Mouse (Mus musculus): ENCODE measurements around the gene Prps2. TPM values are rescaled to one million over a fixed set of nuclear protein-coding genes. Genes with fewer than 3 reads are reported as not detected.
"Not testable (repeated sequence)": the region's sequence is repeated elsewhere in the genome, so short reads cannot be mapped to it uniquely, and the experiment has no call there.

Prps2 gene
- polyA plus RNA-seq (2016; fragmentation: Nextera tagmentation; extraction: Ambion mirVana) = 12.7 and 14.6 TPM in 2 replicates

GRCm38 (mm10) chrX:167382047-167382853 lies at the start of gene Prps2:
TSS of gene Prps2 (minus strand) at chrX:167382749.
- H3K27me3 ChIP-seq = peaks cover 48% of the 10 kb centered on the region
- peak within 1 kb of the TSS; percentile 51 for H3K4me3 ChIP-seq
- H3K9me3 ChIP-seq (replicated peaks) = no peaks in the 10 kb centered on the region
- H3K4me1 ChIP-seq = no peaks in the 10 kb centered on the region
- no peak within 1 kb of the TSS for H3K27ac ChIP-seq
- H3K9ac ChIP-seq = peak within 1 kb of the TSS; percentile 56
- peak; percentile 92 for ATAC-seq (ENCODE audit: low FRiP score)
- 21% methylated on average over 44 of the region's 47 CpGs for WGBS
- H3K36me3 ChIP-seq = no peaks in the 10 kb centered on the region
- H3K4me2 ChIP-seq (replicated peaks) = peak within 1 kb of the TSS; percentile 68

- Histone ChIP-seq H3K4me3 (no peak overlapping the region), H3K27me3 (peaks cover 7% of the 10 kb centered on the region; the same call in 1 of the 2 replicates), H3K4me1 (no peaks in the 10 kb centered on the region), H3K9ac (no peak overlapping the region), H3K4me2 (replicated peaks) (no peak overlapping the region), H3K9me3 (replicated peaks) (no peaks in the 10 kb centered on the region), H3K36me3 (no peaks in the 10 kb centered on the region), H3K27ac (no peak overlapping the region)
- 76% methylated on average over 1 of the region's 1 CpGs for WGBS
- no peak for ATAC-seq (ENCODE audit: low FRiP score)
Observed at GRCm38 (mm10) chrX:167417654-167418053, 35.1 kb upstream of the Prps2 start.

GRCm38 (mm10) chrX:167394940-167395339 lies 12.4 kb upstream of the Prps2 start:
- 48% methylated on average over 3 of the region's 3 CpGs for WGBS
- no peak for ATAC-seq (ENCODE audit: low FRiP score)
- peaks cover 25% of the 10 kb centered on the region for H3K27me3 ChIP-seq
- no peaks in the 10 kb centered on the region for H3K9me3 ChIP-seq (replicated peaks)
- no peak overlapping the region for H3K27ac ChIP-seq
- H3K9ac ChIP-seq = no peak overlapping the region
- no peak overlapping the region for H3K4me2 ChIP-seq (replicated peaks)
- no peaks in the 10 kb centered on the region for H3K36me3 ChIP-seq
- no peak overlapping the region for H3K4me3 ChIP-seq
- H3K4me1 ChIP-seq = no peaks in the 10 kb centered on the region

GRCm38 (mm10) chrX:167386647-167387046 lies 4.1 kb upstream of the Prps2 start:
- H3K27ac ChIP-seq = no peak overlapping the region
- no peak for ATAC-seq (ENCODE audit: low FRiP score)
- H3K36me3 ChIP-seq = no peaks in the 10 kb centered on the region
- H3K27me3 ChIP-seq = peaks cover 32% of the 10 kb centered on the region
- WGBS = 76% methylated on average over 1 of the region's 1 CpGs
- no peak overlapping the region for H3K9ac ChIP-seq
- H3K4me2 ChIP-seq (replicated peaks) = no peak overlapping the region
- no peak overlapping the region for H3K4me3 ChIP-seq
- H3K4me1 ChIP-seq = no peaks in the 10 kb centered on the region
- H3K9me3 ChIP-seq (replicated peaks) = no peaks in the 10 kb centered on the region

- WGBS = 42% methylated on average over 7 of the region's 7 CpGs
- H3K27me3 ChIP-seq = peaks cover 48% of the 10 kb centered on the region
Observed at GRCm38 (mm10) chrX:167382854-167383186, 271 bp upstream of the Prps2 start.

GRCm38 (mm10) chrX:167381583-167382046 lies 934 bp downstream of the Prps2 start:
- no peaks in the 10 kb centered on the region for H3K9me3 ChIP-seq (replicated peaks)
- no peak overlapping the region for H3K27ac ChIP-seq
- peak overlapping the region; percentile 56 for H3K9ac ChIP-seq
- H3K36me3 ChIP-seq = no peaks in the 10 kb centered on the region
- H3K27me3 ChIP-seq = peaks cover 44% of the 10 kb centered on the region
- no peaks in the 10 kb centered on the region for H3K4me1 ChIP-seq
- WGBS = 25% methylated on average over 18 of the region's 18 CpGs
- H3K4me2 ChIP-seq (replicated peaks) = peak overlapping the region; percentile 68
- ATAC-seq (ENCODE audit: low FRiP score) = peak; percentile 27; the same call in 1 of the 2 replicates
- peak overlapping the region; percentile 51 for H3K4me3 ChIP-seq

More at GRCm38 (mm10) chrX:167382854-167383186, 271 bp upstream of the Prps2 start:
- no peak; the same call in 1 of the 2 replicates for ATAC-seq (ENCODE audit: low FRiP score)
- Histone ChIP-seq H3K9me3 (replicated peaks) (no peaks in the 10 kb centered on the region), H3K4me2 (replicated peaks) (peak overlapping the region; percentile 68), H3K27ac (no peak overlapping the region), H3K4me1 (no peaks in the 10 kb centered on the region), H3K9ac (peak overlapping the region; percentile 56; the same call in 1 of the 2 replicates), H3K36me3 (no peaks in the 10 kb centered on the region), H3K4me3 (peak overlapping the region; percentile 51)

- WGBS = 61% methylated on average over 4 of the region's 4 CpGs
- Histone ChIP-seq H3K36me3 (no peaks in the 10 kb centered on the region), H3K27me3 (peaks cover 37% of the 10 kb centered on the region), H3K4me2 (replicated peaks) (no peak overlapping the region), H3K4me3 (no peak overlapping the region), H3K4me1 (no peaks in the 10 kb centered on the region), H3K9ac (no peak overlapping the region), H3K9me3 (replicated peaks) (no peaks in the 10 kb centered on the region), H3K27ac (no peak overlapping the region)
- ATAC-seq (ENCODE audit: low FRiP score) = no peak
Observed at GRCm38 (mm10) chrX:167380073-167380472, 2.5 kb downstream of the Prps2 start.

- H3K27me3 ChIP-seq = peaks cover 32% of the 10 kb centered on the region
- H3K4me1 ChIP-seq; H3K27ac ChIP-seq; H3K9me3 ChIP-seq (replicated peaks); H3K4me3 ChIP-seq; ATAC-seq (ENCODE audit: low FRiP score); H3K4me2 ChIP-seq (replicated peaks); H3K9ac ChIP-seq; H3K36me3 ChIP-seq: not testable (repeated sequence)
- WGBS = 87% methylated on average over 3 of the region's 3 CpGs
Observed at GRCm38 (mm10) chrX:167361231-167361630, 21.3 kb downstream of the Prps2 start.

- H3K4me2 ChIP-seq (replicated peaks) = no peak overlapping the region
- H3K4me3 ChIP-seq = no peak overlapping the region
- peaks cover 32% of the 10 kb centered on the region for H3K27me3 ChIP-seq
- no peak for ATAC-seq (ENCODE audit: low FRiP score)
- H3K27ac ChIP-seq = no peak overlapping the region
- WGBS = 94% methylated on average over 7 of the region's 7 CpGs
- no peaks in the 10 kb centered on the region for H3K4me1 ChIP-seq
- H3K9me3 ChIP-seq (replicated peaks) = no peaks in the 10 kb centered on the region
- no peaks in the 10 kb centered on the region; the same call in 1 of the 2 replicates for H3K36me3 ChIP-seq
- no peak overlapping the region for H3K9ac ChIP-seq
Observed at GRCm38 (mm10) chrX:167359704-167360103, 22.8 kb downstream of the Prps2 start.

- Histone ChIP-seq H3K4me1 (no peaks in the 10 kb centered on the region), H3K27me3 (peaks cover 21% of the 10 kb centered on the region; the same call in 1 of the 2 replicates), H3K9ac (no peak overlapping the region), H3K36me3 (no peaks in the 10 kb centered on the region; the same call in 1 of the 2 replicates), H3K4me3 (no peak overlapping the region), H3K4me2 (replicated peaks) (no peak overlapping the region), H3K9me3 (replicated peaks) (no peaks in the 10 kb centered on the region), H3K27ac (no peak overlapping the region)
- ATAC-seq (ENCODE audit: low FRiP score) = no peak
- WGBS = 73% methylated on average over 2 of the region's 2 CpGs
Observed at GRCm38 (mm10) chrX:167357415-167357814, 25.1 kb downstream of the Prps2 start.

GRCm38 (mm10) chrX:167355965-167356364 lies 26.6 kb downstream of the Prps2 start:
- Histone ChIP-seq H3K27ac (no peak overlapping the region), H3K4me1 (no peaks in the 10 kb centered on the region), H3K9me3 (replicated peaks) (no peaks in the 10 kb centered on the region), H3K4me2 (replicated peaks) (no peak overlapping the region), H3K27me3 (peaks cover 22% of the 10 kb centered on the region; the same call in 1 of the 2 replicates), H3K36me3 (no peaks in the 10 kb centered on the region), H3K4me3 (no peak overlapping the region), H3K9ac (no peak overlapping the region)
- WGBS = 96% methylated on average over 3 of the region's 3 CpGs
- no peak for ATAC-seq (ENCODE audit: low FRiP score)

- ATAC-seq (ENCODE audit: low FRiP score) = no peak
- no peak overlapping the region for H3K4me3 ChIP-seq
- H3K4me2 ChIP-seq (replicated peaks) = no peak overlapping the region
- H3K9me3 ChIP-seq (replicated peaks) = no peaks in the 10 kb centered on the region
- H3K27me3 ChIP-seq = peaks cover 25% of the 10 kb centered on the region; the same call in 1 of the 2 replicates
- no peak overlapping the region for H3K27ac ChIP-seq
- H3K36me3 ChIP-seq = no peaks in the 10 kb centered on the region
- H3K9ac ChIP-seq = no peak overlapping the region
- no peaks in the 10 kb centered on the region for H3K4me1 ChIP-seq
- WGBS = 90% methylated on average over 2 of the region's 2 CpGs
Observed at GRCm38 (mm10) chrX:167353617-167354016, 28.9 kb downstream of the Prps2 start.

GRCm38 (mm10) chrX:167346440-167346839 lies 36.1 kb downstream of the Prps2 start:
- H3K9me3 ChIP-seq (replicated peaks) = no peaks in the 10 kb centered on the region
- no peak overlapping the region for H3K9ac ChIP-seq
- no peaks in the 10 kb centered on the region for H3K36me3 ChIP-seq
- ATAC-seq (ENCODE audit: low FRiP score) = no peak
- peaks cover 25% of the 10 kb centered on the region for H3K27me3 ChIP-seq
- H3K27ac ChIP-seq = no peak overlapping the region
- H3K4me3 ChIP-seq = no peak overlapping the region
- 81% methylated on average over 1 of the region's 1 CpGs for WGBS
- H3K4me2 ChIP-seq (replicated peaks) = no peak overlapping the region
- H3K4me1 ChIP-seq = no peaks in the 10 kb centered on the region
